Mouse (Mus musculus) stomach, postnatal 0 days (tissue): ENCODE measurements around the gene Alox5ap.

Source experiments
- CTCF ChIP-seq: IDR thresholded peaks from 2 replicates; pipeline ENCODE4 v1.5.1; 2016; ENCODE audit warnings: antibody characterized with exemption, low read depth, mild to moderate bottlenecking, moderate library complexity
- EP300 ChIP-seq: optimal IDR thresholded peaks from 2 replicates; pipeline ENCODE3; 2016; ENCODE audit warnings: antibody characterized with exemption

- TF ChIP-seq CTCF (no peak), EP300 (no peak)
Measured at GRCm38 (mm10) chr5:149224666-149225065, 39.9 kb upstream of the Alox5ap start.
